Mouse (Mus musculus) urinary bladder, postnatal 4 days (tissue): ENCODE measurements around the gene Thsd7b.
"Not testable (repeated sequence)": the region's sequence is repeated elsewhere in the genome, so short reads cannot be mapped to it uniquely, and the experiment has no call there.

Experiments
- DNase-seq, 2 experiments: peaks; one replicate each; pipeline ENCODE4 v3.0.0; 2021 to 2022; ENCODE audit warnings: low spot score in 2 of 2

The Thsd7b gene

GRCm38 (mm10) chr1:129838486-129838885 lies 565.4 kb downstream of the Thsd7b start:
- no peak for DNase-seq

GRCm38 (mm10) chr1:129843416-129843815 lies 570.3 kb downstream of the Thsd7b start:
- no peak for DNase-seq

- no peak for DNase-seq
Observed at GRCm38 (mm10) chr1:129850007-129850564, 577.0 kb downstream of the Thsd7b start.

GRCm38 (mm10) chr1:129867714-129868113 lies 594.6 kb downstream of the Thsd7b start:
- no peak for DNase-seq

- no peak for DNase-seq
Observed at GRCm38 (mm10) chr1:129874355-129874754, 601.3 kb downstream of the Thsd7b start.

GRCm38 (mm10) chr1:129887861-129888260 lies 614.8 kb downstream of the Thsd7b start:
- DNase-seq = no peak

- no peak for DNase-seq
Observed at GRCm38 (mm10) chr1:129898121-129898520, 625.0 kb downstream of the Thsd7b start.

- no peak for DNase-seq
Observed at GRCm38 (mm10) chr1:129915484-129915883, 642.4 kb downstream of the Thsd7b start.

GRCm38 (mm10) chr1:129917568-129917967 lies 644.5 kb downstream of the Thsd7b start:
- DNase-seq = no peak

- DNase-seq = no peak
Observed at GRCm38 (mm10) chr1:129919385-129919784, 646.3 kb downstream of the Thsd7b start.

- DNase-seq = no peak
Observed at GRCm38 (mm10) chr1:129931003-129931402, 657.9 kb downstream of the Thsd7b start.

- no peak for DNase-seq
Observed at GRCm38 (mm10) chr1:129943116-129943515, 670.0 kb downstream of the Thsd7b start.

GRCm38 (mm10) chr1:129947026-129947425 lies 673.9 kb downstream of the Thsd7b start:
- no peak for DNase-seq

- DNase-seq = no peak
Observed at GRCm38 (mm10) chr1:129955478-129955877, 682.4 kb downstream of the Thsd7b start.

GRCm38 (mm10) chr1:129956625-129957024 lies 683.5 kb downstream of the Thsd7b start:
- DNase-seq = no peak

GRCm38 (mm10) chr1:129959352-129959751 lies 686.2 kb downstream of the Thsd7b start:
- DNase-seq = not testable (repeated sequence)

GRCm38 (mm10) chr1:129963166-129963565 lies 690.1 kb downstream of the Thsd7b start:
- DNase-seq = no peak

- DNase-seq = not testable (repeated sequence)
Observed at GRCm38 (mm10) chr1:129989247-129989646, 716.1 kb downstream of the Thsd7b start.

GRCm38 (mm10) chr1:129990821-129991220 lies 717.7 kb downstream of the Thsd7b start:
- DNase-seq = no peak

- DNase-seq = no peak
Observed at GRCm38 (mm10) chr1:130055012-130055411, 781.9 kb downstream of the Thsd7b start.

GRCm38 (mm10) chr1:130062105-130062504 lies 789.0 kb downstream of the Thsd7b start:
- no peak for DNase-seq

- DNase-seq = no peak
Observed at GRCm38 (mm10) chr1:130066193-130066959, 793.3 kb downstream of the Thsd7b start.

GRCm38 (mm10) chr1:130083788-130084187 lies 810.7 kb downstream of the Thsd7b start:
- no peak for DNase-seq
